Mouse (Mus musculus) small intestine, adult 10 weeks (tissue): Measurements from ENCODE around the gene Olfr575. TPM values are rescaled to one million over a fixed set of nuclear protein-coding genes. Genes with fewer than 3 reads are reported as not detected.

ENCODE experiments used
- polyA plus RNA-seq: library from polyadenylated mRNA; stranded (reverse); fragments of 350-450 nt; fragmentation: Illumina TruSeq; extraction: RNeasy Lipid Tissue Mini Kit (QIAGEN cat#74804); gene quantifications from one replicate; pipeline ENCODE4 v1.2.3, GENCODE M21; 2014; ENCODE audit warnings: low replicate concordance

The Olfr575 gene
- polyA plus RNA-seq: not detected

GRCm38 (mm10) chr7:102958593-102958992 is at the start of gene Olfr575:
Gene Olfr575 (minus strand): TSS chr7:102958775.

GRCm38 (mm10) chr7:102989224-102989623 is 30.6 kb upstream of the Olfr575 start, which contains the start of gene Olfr578:
Gene Olfr578 (minus strand): TSS chr7:102989324.

GRCm38 (mm10) chr7:102975843-102976242 is 17.3 kb upstream of the Olfr575 start, which contains the start of gene Olfr577:
Gene Olfr577 (minus strand): TSS chr7:102975943.

DNA sequence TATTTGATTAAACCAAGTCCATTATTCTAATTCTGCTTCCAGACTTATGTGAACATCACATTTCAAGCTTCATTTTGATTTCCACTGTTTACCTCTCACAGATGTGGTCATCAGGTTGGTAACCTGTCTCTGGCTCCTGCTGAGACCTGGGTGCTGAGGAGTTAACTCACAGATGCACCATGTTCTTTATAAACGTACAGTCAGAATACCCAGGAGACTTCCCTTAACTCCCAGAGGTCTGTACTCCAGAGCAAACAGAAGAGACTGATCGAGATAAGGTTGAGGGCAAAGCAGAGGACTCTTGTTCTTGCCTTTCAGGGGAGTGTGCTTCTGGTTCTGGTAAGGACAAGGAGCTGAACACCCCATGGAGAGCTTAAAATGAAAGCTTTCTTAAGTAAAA is 3.8 kb upstream of the Olfr575 start, which contains the start of gene Olfr576:
TSS of gene Olfr576 (plus strand) at position 301 of the 400 bp plus-strand sequence.

DNA sequence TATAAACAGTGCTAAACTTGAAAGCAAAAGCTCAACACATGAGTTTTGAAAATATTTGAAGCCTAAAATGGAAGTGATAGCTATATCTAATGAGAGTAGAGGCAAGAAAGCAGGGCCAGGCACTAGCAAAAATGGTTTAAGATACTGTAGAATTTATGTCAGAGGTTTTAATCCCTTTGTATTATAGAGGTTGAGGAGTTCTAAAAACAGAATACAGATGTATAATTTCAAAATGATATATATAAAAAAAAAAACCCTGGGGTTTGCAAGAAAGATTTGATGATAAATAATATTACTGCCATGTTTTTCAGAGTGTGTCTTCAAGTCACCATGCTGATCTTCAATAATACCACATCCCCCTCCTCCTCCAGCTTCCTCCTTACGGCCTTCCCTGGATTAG is 10.4 kb downstream of the Olfr575 start, which contains the start of gene Olfr574:
TSS of gene Olfr574 (plus strand) at position 301 of the 400 bp plus-strand sequence.

DNA sequence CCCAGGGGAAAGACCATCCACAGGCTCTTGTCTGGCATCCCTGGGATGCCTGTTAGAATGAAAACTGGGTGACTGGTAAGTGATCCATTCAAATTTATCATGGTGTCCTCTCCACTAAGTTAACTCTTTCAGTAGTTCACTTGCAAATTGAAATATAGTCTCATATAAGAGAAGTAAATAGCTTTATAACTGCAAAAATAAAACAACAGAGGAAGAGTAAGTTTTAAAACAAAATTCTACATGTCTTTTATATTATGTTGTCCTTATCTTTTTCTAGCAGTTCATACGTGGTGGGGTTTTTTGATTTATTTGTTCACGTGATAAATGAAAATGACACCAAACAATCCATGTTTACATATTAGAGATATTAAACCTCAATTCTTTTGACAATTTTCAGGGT is 16.1 kb downstream of the Olfr575 start, which contains the start of gene Olfr573-ps1:
TSS of gene Olfr573-ps1 (minus strand) at position 101 of the 400 bp plus-strand sequence.

GRCm38 (mm10) chr7:102924109-102924508 is 34.5 kb downstream of the Olfr575 start, which contains the start of gene Olfr572:
Gene Olfr572 (plus strand): TSS chr7:102924409.

DNA sequence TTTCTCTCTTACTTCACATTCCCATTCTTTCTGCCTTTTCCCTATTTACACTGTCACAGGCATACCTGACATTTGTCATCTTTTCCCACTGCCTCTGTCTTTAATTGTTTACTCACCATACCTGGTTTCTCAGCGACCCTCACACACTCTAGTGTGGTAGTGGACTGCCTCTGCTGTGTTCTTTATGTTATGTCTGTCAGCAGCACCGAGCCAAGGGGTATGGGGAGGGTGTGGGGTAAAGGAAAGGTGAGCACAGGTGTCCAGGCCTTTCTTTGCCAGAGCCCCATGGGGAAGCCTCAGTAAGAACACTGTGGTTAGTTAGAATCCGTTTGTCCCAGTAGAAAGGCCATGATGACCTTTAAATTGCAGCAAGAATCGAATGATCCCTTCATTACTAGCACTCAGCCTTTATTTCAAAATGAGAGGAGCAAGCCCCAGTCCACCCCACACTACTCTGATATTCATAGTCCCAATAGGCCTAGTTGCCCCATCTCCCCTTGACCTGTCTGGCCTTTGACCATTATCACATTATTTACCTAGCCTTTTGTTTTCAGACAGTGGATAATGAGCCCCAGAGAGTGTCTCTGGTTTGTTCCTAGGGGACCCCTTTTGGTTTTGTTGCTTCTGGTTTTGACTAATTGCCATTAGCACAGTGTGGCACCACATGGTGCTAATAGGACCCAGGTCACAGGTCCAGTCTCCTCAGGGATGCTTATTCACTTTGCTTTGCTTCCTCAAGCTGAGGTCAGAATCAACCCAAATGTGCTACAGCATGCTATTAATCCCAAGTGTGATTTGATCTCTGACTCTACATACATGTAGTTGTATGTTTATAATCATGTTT is 41.3 kb downstream of the Olfr575 start, which contains the start of gene Olfr571:
TSS of gene Olfr571 (minus strand) at position 505 of the 844 bp plus-strand sequence.

Other genes with a start within 250 kb of the Olfr575 start
- gene Olfr33, start 239.7 kb downstream of the Olfr575 start, polyA plus RNA-seq: not detected
- not detected for gene Olfr559, start 231.3 kb downstream of the Olfr575 start, polyA plus RNA-seq
- 0.30 TPM for gene Olfr560, start 199.4 kb downstream of the Olfr575 start, polyA plus RNA-seq
- 1.3 TPM for gene Olfr78, start 199.3 kb downstream of the Olfr575 start, polyA plus RNA-seq
- 0.26 TPM for gene Olfr561, start 187.6 kb downstream of the Olfr575 start, polyA plus RNA-seq
- gene Olfr564, start 155.3 kb downstream of the Olfr575 start, polyA plus RNA-seq: not detected
- gene Olfr566, start 100.0 kb downstream of the Olfr575 start, polyA plus RNA-seq: not detected
- not detected for gene Olfr568, start 81.7 kb downstream of the Olfr575 start, polyA plus RNA-seq
- not detected for gene Olfr569, start 67.9 kb downstream of the Olfr575 start, polyA plus RNA-seq
- not detected for gene Olfr570, start 64.2 kb downstream of the Olfr575 start, polyA plus RNA-seq
- gene Olfr571, start 41.2 kb downstream of the Olfr575 start, polyA plus RNA-seq: not detected
- not detected for gene Olfr572, start 34.4 kb downstream of the Olfr575 start, polyA plus RNA-seq
- gene Olfr573-ps1, start 16.2 kb downstream of the Olfr575 start, polyA plus RNA-seq: not detected
- not detected for gene Olfr574, start 10.3 kb downstream of the Olfr575 start, polyA plus RNA-seq
- gene Olfr576, start 3.9 kb upstream of the Olfr575 start, polyA plus RNA-seq: not detected
- gene Olfr577, start 17.2 kb upstream of the Olfr575 start, polyA plus RNA-seq: not detected
- gene Olfr578, start 30.5 kb upstream of the Olfr575 start, polyA plus RNA-seq: not detected
- gene Olfr582, start 79.2 kb upstream of the Olfr575 start, polyA plus RNA-seq: not detected
- gene Olfr583, start 92.5 kb upstream of the Olfr575 start, polyA plus RNA-seq: not detected
- gene Olfr584, start 123.1 kb upstream of the Olfr575 start, polyA plus RNA-seq: not detected
- not detected for gene Olfr585, start 138.9 kb upstream of the Olfr575 start, polyA plus RNA-seq
- not detected for gene Olfr586, start 166.9 kb upstream of the Olfr575 start, polyA plus RNA-seq
- not detected for gene Olfr588-ps1, start 182.1 kb upstream of the Olfr575 start, polyA plus RNA-seq
- gene Olfr589, start 197.6 kb upstream of the Olfr575 start, polyA plus RNA-seq: not detected
- gene Olfr591, start 219.6 kb upstream of the Olfr575 start, polyA plus RNA-seq: not detected
- gene Olfr592, start 226.0 kb upstream of the Olfr575 start, polyA plus RNA-seq: not detected